Mouse (Mus musculus) heart, postnatal 0 days (tissue): Measurements from ENCODE around the gene Prkg1.
"Not testable (repeated sequence)": the region's sequence is repeated elsewhere in the genome, so short reads cannot be mapped to it uniquely, and the experiment has no call there.

Experiments used
- CTCF ChIP-seq: IDR thresholded peaks from 2 replicates; pipeline ENCODE4 v1.5.1; 2016; ENCODE audit warnings: antibody characterized with exemption, control low read depth, low read depth
- EP300 ChIP-seq: IDR thresholded peaks from 2 replicates; pipeline ENCODE4 v1.6.1; 2016; ENCODE audit warnings: antibody characterized with exemption, low read depth

DNA sequence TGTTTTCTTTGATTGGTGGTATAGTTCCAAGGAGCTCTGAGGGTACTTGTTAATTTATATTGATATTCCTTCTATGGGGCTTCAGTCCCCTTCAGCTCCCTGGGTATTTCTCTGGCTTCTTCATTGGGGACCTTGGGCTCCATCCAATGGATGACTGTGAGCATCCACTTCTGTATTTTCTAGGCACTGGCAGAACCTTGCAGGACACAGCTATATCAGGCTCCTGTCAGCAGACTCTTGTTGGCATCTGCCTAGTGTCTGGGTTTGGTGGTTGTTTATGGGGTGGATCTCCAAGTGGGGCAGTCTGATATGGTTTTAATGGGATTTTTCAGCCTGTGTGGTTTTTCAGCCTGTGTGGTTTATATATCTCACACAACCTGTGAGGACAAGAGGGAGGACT is 412.0 kb downstream of the Prkg1 start:
- TF ChIP-seq CTCF = not testable (repeated sequence)
- TF ChIP-seq EP300 = peak; percentile 45; the same call in 1 of the 2 replicates
